Mouse (Mus musculus) right cerebral cortex, postnatal 14 days (tissue): ENCODE data around the gene Gm4513.
"Not testable (repeated sequence)": the region's sequence is repeated elsewhere in the genome, so short reads cannot be mapped to it uniquely, and the experiment has no call there.

Experiments
- DNase-seq: peaks from one replicate; pipeline ENCODE4 v3.0.0; 2022

The Gm4513 gene

GRCm38 (mm10) chr7:20598921-20599320 lies at the start of gene Gm4513:
Gm4513 (minus strand) TSS chr7:20599021.
- not testable (repeated sequence) for DNase-seq

GRCm38 (mm10) chr7:20576141-20576540 lies 22.7 kb downstream of the Gm4513 start, which contains the start of gene Gm4141:
Gm4141 (minus strand) TSS chr7:20576241.
- not testable (repeated sequence) for DNase-seq

- not testable (repeated sequence) for DNase-seq
Measured at GRCm38 (mm10) chr7:20545657-20546056, 53.2 kb downstream of the Gm4513 start, which contains the start of gene Gm5726. Gm5726 (minus strand) TSS chr7:20545757.
